Mouse (Mus musculus) myocyte (in vitro differentiated cells): ENCODE results near the gene Sept14. TPM values are rescaled to one million over a fixed set of nuclear protein-coding genes. Genes with fewer than 3 reads are reported as not detected.

ENCODE experiments used
- H3K27me3 ChIP-seq: one replicate; pipeline ENCODE4 v1.6.1; 2011; ENCODE audit not compliant: control insufficient read depth, insufficient read depth, insufficient read length
- H3K36me3 ChIP-seq: one replicate; pipeline ENCODE4 v1.6.1; 2011; ENCODE audit not compliant: control insufficient read depth, insufficient read depth
- H3K4me2 ChIP-seq: one replicate; pipeline ENCODE4 v1.6.1; 2011; ENCODE audit warnings: low read depth, control low read depth
- H3K4me3 ChIP-seq: one replicate; pipeline ENCODE4 v1.5.1; 2011; ENCODE audit warnings: mild to moderate bottlenecking, control low read depth, moderate library complexity
- H3K79me2 ChIP-seq: one replicate; pipeline ENCODE4 v1.6.1; 2011; ENCODE audit not compliant: control insufficient read depth, insufficient read depth
- H3ac ChIP-seq: one replicate; pipeline ENCODE4 v1.6.1; 2011; ENCODE audit not compliant: control insufficient read depth, insufficient read length
- CEBPB ChIP-seq: IDR thresholded peaks from 2 replicates; pipeline ENCODE4 v1.6.1; 2011; ENCODE audit warnings: mild to moderate bottlenecking, moderate library complexity; ENCODE audit not compliant: poor library complexity, insufficient read depth, severe bottlenecking
- E2F4 ChIP-seq: IDR thresholded peaks from one replicate; pipeline ENCODE4 v1.6.1; 2011; ENCODE audit warnings: mild to moderate bottlenecking, control low read depth, moderate library complexity; ENCODE audit not compliant: insufficient read depth
- MAX ChIP-seq: IDR thresholded peaks from one replicate; pipeline ENCODE4 v1.6.1; 2011; ENCODE audit warnings: low read depth, mild to moderate bottlenecking, control low read depth
- MYOD1 ChIP-seq, 3 experiments: IDR thresholded peaks; one replicate each; pipeline ENCODE4 v1.6.1; 2011; ENCODE audit warnings: control low read depth in 2 of 3, low read depth in 2 of 3, mild to moderate bottlenecking in 2 of 3, moderate library complexity in 1 of 3; ENCODE audit not compliant: insufficient read length in 2 of 3, control insufficient read depth in 1 of 3
- MYOG ChIP-seq, 3 experiments: IDR thresholded peaks; one replicate each; pipeline ENCODE4 v1.6.1; 2011; ENCODE audit warnings: control low read depth in 2 of 3, low read depth in 2 of 3, mild to moderate bottlenecking in 2 of 3; ENCODE audit not compliant: insufficient read length in 2 of 3, control insufficient read depth in 1 of 3, insufficient read depth in 1 of 3
- POLR2A ChIP-seq: IDR thresholded peaks from one replicate; pipeline ENCODE4 v1.6.1; 2011; ENCODE audit warnings: low read depth, mild to moderate bottlenecking, control low read depth, moderate library complexity; ENCODE audit not compliant: insufficient read length
- POLR2AphosphoS2 ChIP-seq: IDR thresholded peaks from one replicate; pipeline ENCODE4 v1.6.1; 2011; ENCODE audit warnings: low read depth, control low read depth; ENCODE audit not compliant: insufficient read length
- REST ChIP-seq: IDR thresholded peaks from one replicate; pipeline ENCODE4 v1.6.1; 2011; ENCODE audit warnings: mild to moderate bottlenecking, control low read depth, moderate library complexity; ENCODE audit not compliant: insufficient read depth, insufficient read length
- SRF ChIP-seq: IDR thresholded peaks from one replicate; pipeline ENCODE4 v1.6.1; 2011; ENCODE audit warnings: low read depth; ENCODE audit not compliant: control insufficient read depth, insufficient read length
- TCF12 ChIP-seq: IDR thresholded peaks from one replicate; pipeline ENCODE4 v1.6.1; 2011; ENCODE audit warnings: mild to moderate bottlenecking, control low read depth; ENCODE audit not compliant: poor library complexity, insufficient read depth, severe bottlenecking
- TCF3 ChIP-seq: IDR thresholded peaks from one replicate; pipeline ENCODE4 v1.6.1; 2011; ENCODE audit warnings: low read depth, control low read depth; ENCODE audit not compliant: insufficient read length
- USF1 ChIP-seq: IDR thresholded peaks from one replicate; pipeline ENCODE4 v1.6.1; 2011; ENCODE audit warnings: low read depth, mild to moderate bottlenecking, control low read depth, moderate library complexity
- polyA plus RNA-seq: library from polyadenylated mRNA; unstranded; fragments of >200 nt; fragmentation: generic; extraction: Trizol; gene quantifications from one replicate; pipeline ENCODE4 v1.2.1, GENCODE M21; 2012; ENCODE audit warnings: missing spikeins

Sept14 gene
- polyA plus RNA-seq, result 0.10 TPM

DNA sequence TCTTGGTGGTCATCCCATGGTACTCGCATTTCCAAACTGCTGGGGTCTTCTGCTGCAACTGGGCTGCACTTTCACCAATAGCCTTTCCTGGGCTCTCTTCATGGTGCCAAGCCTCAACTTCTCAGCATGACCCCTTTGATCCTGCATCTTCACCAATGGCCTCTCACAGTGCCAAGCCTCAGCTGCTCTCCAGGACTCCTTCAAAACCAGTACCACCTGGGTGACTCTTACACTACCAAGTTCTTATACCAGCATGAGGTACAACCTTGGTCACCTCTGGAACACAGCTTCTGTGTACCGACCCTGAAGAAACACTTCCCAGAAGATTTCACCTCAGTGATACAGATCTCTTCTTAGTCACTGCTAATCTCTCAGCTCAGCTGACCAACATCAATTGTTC is at the start of gene Sept14:
Gene Sept14, minus strand, starts transcription at position 101 of the 400 bp plus-strand sequence.
- TF ChIP-seq POLR2A (no peak), USF1 (no peak), CEBPB (no peak), REST (no peak), TCF12 (no peak), POLR2AphosphoS2 (no peak), MAX (no peak), E2F4 (no peak), MYOG (IDR thresholded peaks at IDR 0.05; ENCODE audit: control insufficient read depth in 1 of 3, insufficient read depth in 1 of 3, insufficient read length in 2 of 3, low read depth in 2 of 3) (no peak), TCF3 (no peak), SRF (no peak), MYOD1 (IDR thresholded peaks at IDR 0.05; ENCODE audit: control insufficient read depth in 1 of 3, insufficient read length in 2 of 3, low read depth in 2 of 3) (no peak)
- H3K4me3 ChIP-seq, result no peak within 1 kb of the TSS
- peaks cover 14% of the 10 kb centered on the region for H3K27me3 ChIP-seq

DNA sequence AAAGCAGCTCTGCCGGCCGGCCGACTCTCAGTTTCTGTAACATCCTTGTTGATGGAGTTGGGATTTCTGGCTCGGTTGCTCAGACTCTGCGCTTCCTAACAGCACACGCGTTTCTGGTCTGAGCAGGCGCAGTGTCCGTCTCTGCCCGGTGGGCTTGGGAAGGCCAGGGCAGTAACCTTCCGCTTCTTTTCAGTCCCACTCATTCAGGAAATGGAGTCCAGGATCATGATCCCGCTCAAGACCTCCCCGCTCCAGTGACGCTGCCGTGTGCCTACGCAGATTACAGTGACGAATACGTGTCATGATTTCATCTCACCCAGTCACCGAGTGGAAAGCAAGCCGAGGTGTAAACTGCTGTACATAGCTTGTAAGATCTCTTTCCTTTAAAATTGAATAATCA is 48.6 kb upstream of the Sept14 start:
- H3K79me2 ChIP-seq, result no peaks in the 10 kb centered on the region
- H3K4me3 ChIP-seq, result no peak overlapping the region
- H3K4me2 ChIP-seq, result no peak overlapping the region
- TF ChIP-seq USF1 (no peak), TCF3 (no peak), E2F4 (no peak), MYOG (IDR thresholded peaks at IDR 0.05; ENCODE audit: control insufficient read depth in 1 of 3, insufficient read depth in 1 of 3, insufficient read length in 2 of 3, low read depth in 2 of 3) (no peak), TCF12 (no peak), SRF (no peak), POLR2AphosphoS2 (no peak)
- H3K27me3 ChIP-seq, result no peaks in the 10 kb centered on the region
- no peaks in the 10 kb centered on the region for H3K36me3 ChIP-seq
- no peak overlapping the region for H3ac ChIP-seq

More for the DNA sequence above, at the start of gene Sept14:
- Histone ChIP-seq H3K36me3 (no peaks in the 10 kb centered on the region), H3K4me2 (no peak within 1 kb of the TSS), H3ac (no peak within 1 kb of the TSS), H3K79me2 (no peaks in the 10 kb centered on the region)

DNA sequence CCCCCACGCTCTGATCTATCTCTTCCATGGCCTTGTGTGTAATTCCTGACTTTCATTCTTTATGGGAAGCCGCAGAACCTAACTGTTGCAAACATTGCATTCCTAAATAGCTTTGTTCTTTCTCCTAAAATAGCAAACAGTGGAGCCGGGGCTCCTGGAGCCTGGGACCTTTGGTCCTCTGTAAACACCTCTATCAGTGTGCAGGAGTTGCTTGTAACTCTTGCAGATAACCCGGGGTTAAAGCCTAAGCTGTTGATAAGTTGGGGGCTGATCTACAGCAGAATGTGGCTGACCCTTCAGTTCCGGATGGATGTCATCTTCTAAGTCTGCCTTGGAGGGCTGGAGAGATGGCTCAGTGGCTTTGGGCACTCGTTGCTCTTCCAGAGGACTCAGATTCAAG is 35.7 kb upstream of the Sept14 start:
- Histone ChIP-seq H3K27me3 (no peaks in the 10 kb centered on the region), H3K36me3 (peaks cover 25% of the 10 kb centered on the region), H3K79me2 (no peaks in the 10 kb centered on the region), H3K4me3 (no peak overlapping the region), H3K4me2 (no peak overlapping the region), H3ac (no peak overlapping the region)
- TF ChIP-seq TCF12 (no peak), E2F4 (no peak), USF1 (no peak), TCF3 (no peak), MAX (no peak), MYOG (IDR thresholded peaks at IDR 0.05; ENCODE audit: control insufficient read depth in 1 of 3, insufficient read depth in 1 of 3, insufficient read length in 2 of 3, low read depth in 2 of 3) (no peak), POLR2A (no peak), CEBPB (no peak), POLR2AphosphoS2 (no peak), MYOD1 (IDR thresholded peaks at IDR 0.05; ENCODE audit: control insufficient read depth in 1 of 3, insufficient read length in 2 of 3, low read depth in 2 of 3) (no peak), REST (no peak), SRF (no peak)

DNA sequence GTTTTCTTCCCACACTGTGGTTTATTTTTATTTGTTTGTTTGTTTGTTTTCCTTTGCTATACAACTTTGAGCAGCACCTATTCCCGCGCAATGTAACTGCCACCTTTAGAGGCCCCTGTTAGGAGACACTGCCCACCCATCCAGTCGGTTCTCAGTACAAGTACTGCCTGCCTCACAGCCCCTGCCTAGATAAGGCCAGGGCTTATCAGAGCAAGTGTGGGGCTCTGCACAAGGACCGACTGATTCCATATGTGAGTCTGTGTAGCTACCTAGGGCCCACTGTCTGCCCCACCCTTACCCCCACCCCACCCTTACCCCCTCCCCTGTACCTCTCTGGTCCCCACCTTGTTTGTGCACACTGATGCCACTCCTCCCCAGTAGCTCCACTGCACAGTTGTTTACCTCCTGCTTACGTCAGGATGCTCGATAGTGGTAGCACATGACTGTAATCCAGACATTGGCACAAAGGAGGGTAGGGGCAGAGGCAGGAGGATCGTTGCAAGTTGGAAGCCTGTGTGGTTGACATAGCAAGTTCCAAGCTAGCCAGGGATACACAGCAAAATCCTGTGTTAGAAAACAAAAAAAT is 34.7 kb upstream of the Sept14 start:
- Histone ChIP-seq H3K27me3 (no peaks in the 10 kb centered on the region), H3K4me3 (no peak overlapping the region), H3K4me2 (no peak overlapping the region), H3K79me2 (no peaks in the 10 kb centered on the region), H3K36me3 (peaks cover 19% of the 10 kb centered on the region), H3ac (no peak overlapping the region)
- TF ChIP-seq POLR2AphosphoS2, result no peak
- no peak for TF ChIP-seq CEBPB
- TF ChIP-seq TCF12, result no peak
- TF ChIP-seq E2F4, result no peak
- no peak for TF ChIP-seq MAX
- no peak for TF ChIP-seq USF1
- no peak for TF ChIP-seq TCF3
- no peak for TF ChIP-seq SRF
- no peak for TF ChIP-seq MYOD1 (IDR thresholded peaks at IDR 0.05; ENCODE audit: control insufficient read depth in 1 of 3, insufficient read length in 2 of 3, low read depth in 2 of 3)
- no peak for TF ChIP-seq POLR2A
- TF ChIP-seq REST, result no peak
- no peak for TF ChIP-seq MYOG (IDR thresholded peaks at IDR 0.05; ENCODE audit: control insufficient read depth in 1 of 3, insufficient read depth in 1 of 3, insufficient read length in 2 of 3, low read depth in 2 of 3)

DNA sequence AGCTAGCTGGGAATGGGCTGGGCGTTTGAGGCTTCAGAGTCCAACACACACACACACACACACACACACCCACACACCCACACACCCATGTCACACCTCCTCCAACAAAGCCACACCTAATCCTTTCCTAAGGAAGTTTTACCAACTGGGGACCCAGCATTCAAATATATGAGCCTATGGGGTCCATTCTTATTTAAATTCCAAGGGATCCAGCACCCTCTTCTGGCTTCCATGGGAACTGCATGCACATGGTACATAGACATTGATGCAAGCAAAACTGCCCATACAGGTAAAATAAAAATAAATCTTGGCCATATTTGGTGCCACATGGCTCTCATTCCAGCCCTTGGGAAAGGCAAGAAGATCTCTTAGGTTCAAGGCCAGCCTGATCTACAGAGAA is 32.7 kb upstream of the Sept14 start:
- H3K27me3 ChIP-seq, result no peaks in the 10 kb centered on the region
- no peaks in the 10 kb centered on the region for H3K79me2 ChIP-seq
- H3ac ChIP-seq, result no peak overlapping the region
- TF ChIP-seq MYOG (IDR thresholded peaks at IDR 0.05; ENCODE audit: control insufficient read depth in 1 of 3, insufficient read depth in 1 of 3, insufficient read length in 2 of 3, low read depth in 2 of 3) (no peak), E2F4 (no peak), TCF3 (no peak), POLR2AphosphoS2 (no peak), CEBPB (no peak), MAX (no peak), MYOD1 (IDR thresholded peaks at IDR 0.05; ENCODE audit: control insufficient read depth in 1 of 3, insufficient read length in 2 of 3, low read depth in 2 of 3) (no peak), SRF (no peak), REST (no peak), USF1 (no peak)
- peaks cover 15% of the 10 kb centered on the region for H3K36me3 ChIP-seq
- no peak overlapping the region for H3K4me2 ChIP-seq
- H3K4me3 ChIP-seq, result no peak overlapping the region
